Mouse (Mus musculus) embryonic facial prominence, embryonic 15.5 days (tissue): Measurements from ENCODE around the gene Nedd9. TPM values are rescaled to one million over a fixed set of nuclear protein-coding genes. Genes with fewer than 3 reads are reported as not detected.
"Not testable (repeated sequence)": the region's sequence is repeated elsewhere in the genome, so short reads cannot be mapped to it uniquely, and the experiment has no call there.

ENCODE experiments used
- ATAC-seq: fragments of 200-750 bp; cut with Nextera tagmentation; 2 replicates; pipeline ENCODE4 v1.8.0; 2017; ENCODE audit warnings: low read depth, moderate TSS enrichment; ENCODE audit not compliant: insufficient number of reproducible peaks, low FRiP score, low TSS enrichment
- H3K27ac ChIP-seq: fragments of 300-500 bp; sonication (generic); replicated peaks from 2 replicates; pipeline ENCODE4 v1.5.1; 2015; ENCODE audit warnings: mild to moderate bottlenecking, inconsistent platforms
- H3K27me3 ChIP-seq: fragments of 300-500 bp; sonication (generic); 2 replicates; pipeline ENCODE4 v1.6.1; 2015; ENCODE audit warnings: inconsistent platforms
- H3K36me3 ChIP-seq: fragments of 300-500 bp; sonication (generic); 2 replicates; pipeline ENCODE4 v1.6.1; 2015; ENCODE audit warnings: mild to moderate bottlenecking, inconsistent platforms
- H3K4me1 ChIP-seq: fragments of 300-500 bp; sonication (generic); 2 replicates; pipeline ENCODE4 v1.6.1; 2015; ENCODE audit warnings: inconsistent platforms
- H3K4me2 ChIP-seq: fragments of 300-500 bp; sonication (generic); replicated peaks from 2 replicates; pipeline ENCODE4 v1.6.1; 2015; ENCODE audit warnings: mild to moderate bottlenecking, inconsistent platforms
- H3K4me3 ChIP-seq: fragments of 300-500 bp; sonication (generic); replicated peaks from 2 replicates; pipeline ENCODE4 v1.5.1; 2015; ENCODE audit warnings: mild to moderate bottlenecking, inconsistent platforms
- H3K9ac ChIP-seq: fragments of 300-500 bp; sonication (generic); 2 replicates; pipeline ENCODE4 v1.6.1; 2015; ENCODE audit warnings: inconsistent platforms
- H3K9me3 ChIP-seq: fragments of 300-500 bp; sonication (generic); replicated peaks from 2 replicates; pipeline ENCODE4 v1.6.1; 2016; ENCODE audit warnings: inconsistent platforms
- WGBS: fragments of 180-500 bp; shearing (Covaris S2); methylation state at CpG from one replicate; pipeline ENCODE4 v1.1.7; 2015; 5-methylcytosine and 5-hydroxymethylcytosine counted together
- polyA plus RNA-seq: library from polyadenylated mRNA; unstranded; fragments of >200 nt; fragmentation: Nextera tagmentation; extraction: Ambion mirVana; gene quantifications from 2 replicates; pipeline ENCODE4 v1.2.1, GENCODE M21; 2015

Gene Nedd9
- polyA plus RNA-seq, 1 experiment from 2014 or later, result 32.3 TPM

GRCm38 (mm10) chr13:41293595-41293994, 193.6 kb downstream of the Nedd9 start:
- no peaks in the 10 kb centered on the region for H3K27me3 ChIP-seq
- 0 out of 2 replicates have a peak, but pooled peaks cover 4% of the 10 kb centered on the region for H3K4me1 ChIP-seq
- no peak for ATAC-seq
- no peaks in the 10 kb centered on the region for H3K36me3 ChIP-seq
- no peak overlapping the region for H3K9ac ChIP-seq
- no peaks in the 10 kb centered on the region for H3K9me3 ChIP-seq
- no peak overlapping the region for H3K27ac ChIP-seq
- H3K4me3 ChIP-seq, result no peak overlapping the region
- no peak overlapping the region for H3K4me2 ChIP-seq
- WGBS, result 60% methylated on average over 5 of the region's 5 CpGs

DNA sequence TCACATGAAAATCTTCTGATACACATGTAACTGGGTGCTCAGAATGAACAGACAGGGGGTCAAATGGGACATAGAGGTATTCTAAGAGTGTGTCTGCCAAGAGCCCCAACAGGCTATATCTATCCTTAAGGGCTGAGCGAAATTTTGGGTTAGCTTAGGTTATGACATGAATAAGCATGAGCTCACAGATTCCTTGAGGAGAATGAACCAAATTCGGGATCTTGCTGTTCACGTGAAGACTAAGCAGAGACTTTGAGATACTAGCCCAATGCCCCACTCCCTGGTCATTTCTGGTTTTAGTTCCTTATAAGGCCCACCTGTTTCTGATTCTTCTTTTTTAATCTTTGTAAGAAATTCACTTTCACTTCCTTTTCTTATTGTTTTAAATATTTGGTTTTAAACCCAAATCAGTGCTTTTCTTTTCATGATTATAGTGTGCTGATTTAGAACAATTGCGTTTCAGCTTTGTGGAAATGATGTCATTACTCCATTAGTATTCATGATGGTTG, 195.6 kb downstream of the Nedd9 start:
- ATAC-seq, result no peak
- H3K4me1 ChIP-seq, result 0 out of 2 replicates have a peak, but pooled peaks cover 2% of the 10 kb centered on the region
- H3K27me3 ChIP-seq, result no peaks in the 10 kb centered on the region
- WGBS, result 80% methylated on average over 4 of the region's 4 CpGs
- no peak overlapping the region for H3K4me2 ChIP-seq
- no peak overlapping the region for H3K9ac ChIP-seq
- no peak overlapping the region for H3K4me3 ChIP-seq
- no peaks in the 10 kb centered on the region for H3K9me3 ChIP-seq
- H3K27ac ChIP-seq, result no peak overlapping the region
- no peaks in the 10 kb centered on the region for H3K36me3 ChIP-seq

- no peak overlapping the region for H3K4me3 ChIP-seq
- no peaks in the 10 kb centered on the region for H3K36me3 ChIP-seq
- no peaks in the 10 kb centered on the region for H3K27me3 ChIP-seq
- no peaks in the 10 kb centered on the region for H3K4me1 ChIP-seq
- WGBS, result 60% methylated on average over 3 of the region's 3 CpGs
- H3K9me3 ChIP-seq, result no peaks in the 10 kb centered on the region
- no peak overlapping the region for H3K4me2 ChIP-seq
- no peak overlapping the region for H3K9ac ChIP-seq
- ATAC-seq, result no peak
- no peak overlapping the region for H3K27ac ChIP-seq
Observed at GRCm38 (mm10) chr13:41286285-41286684, 200.9 kb downstream of the Nedd9 start.

GRCm38 (mm10) chr13:41285448-41285847, 201.7 kb downstream of the Nedd9 start:
- Histone ChIP-seq H3K4me2 (no peak overlapping the region), H3K36me3 (no peaks in the 10 kb centered on the region), H3K4me1 (no peaks in the 10 kb centered on the region), H3K27me3 (no peaks in the 10 kb centered on the region), H3K27ac (no peak overlapping the region), H3K4me3 (no peak overlapping the region), H3K9ac (no peak overlapping the region), H3K9me3 (no peaks in the 10 kb centered on the region)
- no peak for ATAC-seq
- 62% methylated on average over 4 of the region's 4 CpGs for WGBS

- Histone ChIP-seq H3K36me3 (no peaks in the 10 kb centered on the region), H3K4me1 (no peaks in the 10 kb centered on the region), H3K4me3 (no peak overlapping the region), H3K9me3 (no peaks in the 10 kb centered on the region), H3K4me2 (no peak overlapping the region), H3K27ac (no peak overlapping the region), H3K27me3 (no peaks in the 10 kb centered on the region), H3K9ac (no peak overlapping the region)
- 21% methylated on average over 5 of the region's 5 CpGs for WGBS
- no peak; the same call in 1 of the 2 replicates for ATAC-seq
Observed at GRCm38 (mm10) chr13:41283256-41283655, 203.9 kb downstream of the Nedd9 start.

- Histone ChIP-seq H3K4me3 (no peak overlapping the region), H3K9me3 (no peaks in the 10 kb centered on the region), H3K4me1 (no peaks in the 10 kb centered on the region), H3K4me2 (no peak overlapping the region), H3K36me3 (no peaks in the 10 kb centered on the region), H3K27me3 (no peaks in the 10 kb centered on the region), H3K27ac (no peak overlapping the region), H3K9ac (no peak overlapping the region)
- no peak for ATAC-seq
- WGBS, result 55% methylated on average over 5 of the region's 5 CpGs
Observed at GRCm38 (mm10) chr13:41280696-41281095, 206.5 kb downstream of the Nedd9 start.

GRCm38 (mm10) chr13:41273927-41274650, 213.1 kb downstream of the Nedd9 start, which contains the start of gene Gm17364:
Gene Gm17364 (minus strand): TSS chr13:41273977.
- Histone ChIP-seq H3K27me3 (no peaks in the 10 kb centered on the region), H3K9me3 (no peaks in the 10 kb centered on the region), H3K4me2 (no peak within 1 kb of the TSS), H3K36me3 (no peaks in the 10 kb centered on the region), H3K4me1 (no peaks in the 10 kb centered on the region), H3K4me3 (no peak within 1 kb of the TSS), H3K9ac (no peak within 1 kb of the TSS), H3K27ac (no peak within 1 kb of the TSS)
- ATAC-seq, result no peak
- 94% methylated on average over 10 of the region's 10 CpGs for WGBS

DNA sequence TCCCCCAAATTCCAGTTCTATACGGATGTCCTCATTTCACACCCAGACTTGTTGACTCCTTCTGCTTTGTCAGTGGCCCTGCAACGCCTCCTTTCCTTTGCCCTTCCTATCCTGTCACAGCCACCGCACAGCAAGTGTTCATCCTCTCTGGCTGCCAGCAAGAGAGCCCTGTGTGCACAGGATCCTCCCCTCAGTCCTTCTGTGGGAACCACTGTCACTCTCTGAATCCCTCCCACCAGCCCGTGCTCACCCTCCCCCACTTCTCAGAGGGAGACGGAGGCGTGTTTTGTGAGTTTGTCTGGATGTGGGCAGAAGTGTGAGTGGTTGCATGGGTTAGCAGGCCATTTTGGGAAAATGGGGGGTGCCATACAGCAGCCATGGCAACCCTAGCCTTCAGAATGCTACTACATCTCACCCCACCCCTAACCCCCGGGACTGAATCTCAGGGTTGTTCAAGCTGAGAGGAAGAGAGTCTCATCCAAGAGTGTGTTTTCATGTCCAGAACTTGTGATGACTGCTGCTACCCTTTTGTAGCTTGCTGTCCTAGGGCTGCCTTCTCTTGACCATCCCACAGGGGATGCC, 219.2 kb downstream of the Nedd9 start:
- Histone ChIP-seq H3K27me3 (no peaks in the 10 kb centered on the region), H3K4me2 (no peak overlapping the region), H3K27ac (no peak overlapping the region), H3K4me3 (no peak overlapping the region), H3K9ac (no peak overlapping the region), H3K9me3 (no peaks in the 10 kb centered on the region), H3K4me1 (no peaks in the 10 kb centered on the region), H3K36me3 (no peaks in the 10 kb centered on the region)
- WGBS, result 44% methylated on average over 7 of the region's 7 CpGs
- ATAC-seq, result no peak

DNA sequence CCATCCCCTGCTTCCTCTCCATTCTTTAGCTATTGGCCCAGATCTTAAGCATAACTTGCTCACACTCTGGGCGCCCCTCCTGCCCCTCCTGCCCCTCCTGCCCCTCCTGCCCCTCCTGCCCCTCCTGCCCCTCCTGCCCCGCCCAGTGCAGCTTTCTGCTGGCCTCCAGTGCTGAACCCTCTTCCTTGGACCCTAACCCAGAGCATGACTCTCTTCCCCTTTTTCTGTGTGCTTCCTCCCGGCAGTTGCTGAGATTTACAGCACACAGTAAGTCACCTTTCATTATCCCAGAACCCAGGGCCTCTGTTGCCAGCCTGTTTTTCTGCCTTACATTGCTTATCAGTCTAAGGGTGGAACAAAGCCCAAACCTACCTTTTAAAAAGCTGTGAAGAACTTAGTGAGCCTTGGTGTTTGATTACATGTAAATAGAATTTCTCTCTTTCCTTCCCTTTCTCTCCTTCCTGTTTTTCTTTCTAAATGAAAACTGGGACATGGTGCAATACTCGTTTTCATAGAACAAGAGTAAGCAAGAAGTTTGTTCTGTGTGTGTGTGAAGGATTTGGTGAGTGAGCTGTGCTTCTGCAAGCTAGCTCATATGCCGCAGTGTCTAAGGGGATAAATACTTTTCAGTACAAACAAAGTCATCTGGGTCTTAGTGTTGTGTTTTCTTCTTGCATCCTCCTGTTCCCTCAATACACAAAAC, 223.7 kb downstream of the Nedd9 start:
- H3K4me2 ChIP-seq, result no peak overlapping the region
- ATAC-seq, result no peak
- no peaks in the 10 kb centered on the region for H3K36me3 ChIP-seq
- H3K9ac ChIP-seq, result no peak overlapping the region
- no peak overlapping the region for H3K27ac ChIP-seq
- no peaks in the 10 kb centered on the region for H3K4me1 ChIP-seq
- H3K27me3 ChIP-seq, result no peaks in the 10 kb centered on the region
- no peak overlapping the region for H3K4me3 ChIP-seq
- no peaks in the 10 kb centered on the region for H3K9me3 ChIP-seq
- WGBS, result 79% methylated on average over 5 of the region's 5 CpGs

- H3K27me3 ChIP-seq, H3K4me2 ChIP-seq, H3K27ac ChIP-seq, H3K36me3 ChIP-seq, ATAC-seq, H3K9ac ChIP-seq, H3K4me3 ChIP-seq, H3K9me3 ChIP-seq, H3K4me1 ChIP-seq: not testable (repeated sequence)
- WGBS, result 92% methylated on average over 8 of the region's 8 CpGs
Observed at GRCm38 (mm10) chr13:41261617-41262016, 225.5 kb downstream of the Nedd9 start.
